Mouse (Mus musculus) forebrain, embryonic 16.5 days (tissue): Measurements from ENCODE around the gene March4. TPM values are rescaled to one million over a fixed set of nuclear protein-coding genes. Genes with fewer than 3 reads are reported as not detected.

Source experiments
- ATAC-seq: fragments of 200-750 bp; cut with Nextera tagmentation; 2 replicates; pipeline ENCODE4 v1.8.0; 2017; ENCODE audit warnings: mild to moderate bottlenecking, moderate library complexity
- H3K27ac ChIP-seq: fragments of 300-500 bp; sonication (generic); 2 replicates; pipeline ENCODE4 v1.5.1; 2014; ENCODE audit warnings: low read length, control low read depth
- H3K27me3 ChIP-seq: fragments of 300-500 bp; sonication (generic); replicated peaks from 2 replicates; pipeline ENCODE4 v1.6.1; 2014; ENCODE audit warnings: low read length; ENCODE audit not compliant: control insufficient read depth, insufficient read depth
- H3K36me3 ChIP-seq: fragments of 300-500 bp; sonication (generic); 2 replicates; pipeline ENCODE4 v1.6.1; 2014; ENCODE audit not compliant: control insufficient read depth, insufficient read depth
- H3K4me1 ChIP-seq: fragments of 300-500 bp; sonication (generic); replicated peaks from 2 replicates; pipeline ENCODE4 v1.6.1; 2014; ENCODE audit warnings: low read length; ENCODE audit not compliant: control insufficient read depth, insufficient read depth
- H3K4me2 ChIP-seq: fragments of 300-500 bp; sonication (generic); 2 replicates; pipeline ENCODE4 v1.6.1; 2014; ENCODE audit warnings: mild to moderate bottlenecking, low read length, control low read depth
- H3K4me3 ChIP-seq: fragments of 300-500 bp; sonication (generic); replicated peaks from 2 replicates; pipeline ENCODE4 v1.5.1; 2014; ENCODE audit warnings: mild to moderate bottlenecking, low read length, control low read depth
- H3K9ac ChIP-seq: fragments of 300-500 bp; sonication (generic); replicated peaks from 2 replicates; pipeline ENCODE4 v1.6.1; 2014; ENCODE audit warnings: low read depth, low read length, control low read depth
- H3K9me3 ChIP-seq: fragments of 300-500 bp; sonication (generic); 2 replicates; pipeline ENCODE4 v1.6.1; 2016; ENCODE audit warnings: low read length; ENCODE audit not compliant: control insufficient read depth
- WGBS: fragments of 180-500 bp; shearing (Covaris S2); extraction: QIAGEN DNeasy Blood & Tissue Kit; methylation state at CpG from one replicate; pipeline ENCODE4 v1.1.7; 2014; 5-methylcytosine and 5-hydroxymethylcytosine counted together
- polyA plus RNA-seq: library from polyadenylated mRNA; unstranded; fragments of >200 nt; fragmentation: Nextera tagmentation; extraction: Ambion mirVana; gene quantifications from 2 replicates; pipeline ENCODE4 v1.2.1, GENCODE M21; 2015

Gene March4
- polyA plus RNA-seq, 1 experiment from 2014 or later, result 7.7 TPM

DNA sequence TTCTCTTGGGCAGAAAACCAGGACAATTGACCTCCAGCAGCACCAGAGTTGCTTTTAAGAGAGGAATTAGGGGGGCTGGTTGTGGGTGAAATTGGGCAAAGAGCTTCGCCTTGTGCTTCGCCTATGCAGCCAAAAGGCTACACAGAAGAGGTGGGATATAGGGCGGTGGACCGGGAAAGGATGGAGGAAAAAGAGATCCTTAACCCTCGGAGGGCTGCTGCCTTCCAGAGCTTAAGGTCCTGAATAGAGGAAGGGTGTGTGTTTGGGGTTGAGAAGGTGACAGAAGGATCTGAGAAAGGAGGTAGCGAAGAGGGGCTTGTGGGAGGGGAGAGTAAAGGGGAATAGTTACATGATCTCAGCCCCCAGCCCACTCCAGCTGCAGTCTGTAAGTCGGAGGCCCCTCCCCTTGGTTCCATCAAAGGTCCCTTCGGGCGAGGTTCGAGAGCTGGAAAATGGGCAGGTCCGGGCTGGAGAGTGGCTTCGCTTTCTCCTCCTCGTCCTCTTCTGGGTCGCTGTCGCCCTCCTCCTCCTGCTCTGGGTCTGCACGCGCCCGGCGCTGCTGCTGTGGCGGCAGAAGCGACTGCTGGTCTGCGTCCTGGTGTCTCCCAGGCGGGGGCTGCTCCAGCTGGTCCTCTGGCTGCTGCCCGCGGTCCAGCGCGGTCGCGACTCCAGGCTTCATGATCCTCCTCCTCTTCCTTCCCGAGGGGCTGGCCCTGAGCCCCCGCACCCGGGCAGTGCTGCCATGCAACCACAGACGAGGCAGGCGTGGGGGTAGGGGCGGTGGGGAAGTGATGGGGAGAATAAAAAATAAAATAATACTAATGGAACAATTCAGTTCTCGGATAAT is 782 bp downstream of the March4 start:
- ATAC-seq, result peak; percentile 51
- Histone ChIP-seq H3K9me3 (no peaks in the 10 kb centered on the region), H3K27me3 (no peaks in the 10 kb centered on the region), H3K36me3 (no peaks in the 10 kb centered on the region), H3K27ac (peak overlapping the region; percentile 85), H3K9ac (peak overlapping the region; percentile 79), H3K4me1 (peaks cover 12% of the 10 kb centered on the region), H3K4me2 (peak overlapping the region; percentile 72), H3K4me3 (peak overlapping the region; percentile 70)
- WGBS, result 2% methylated on average over 35 of the region's 36 CpGs

- no peaks in the 10 kb centered on the region for H3K27me3 ChIP-seq
- H3K9me3 ChIP-seq, result no peaks in the 10 kb centered on the region
- peak overlapping the region; percentile 72 for H3K4me2 ChIP-seq
- H3K36me3 ChIP-seq, result no peaks in the 10 kb centered on the region
- H3K4me1 ChIP-seq, result peaks cover 12% of the 10 kb centered on the region
- peak overlapping the region; percentile 70 for H3K4me3 ChIP-seq
- 0 out of 2 replicates have a peak overlapping the region, but pooled peaks have one; percentile 16 for H3K9ac ChIP-seq
- 0 out of 2 replicates have a peak overlapping the region, but pooled peaks have one; percentile 2 for H3K27ac ChIP-seq
- ATAC-seq, result no peak
Measured at GRCm38 (mm10) chr1:72533439-72533838, 3.3 kb downstream of the March4 start.

GRCm38 (mm10) chr1:72532926-72533325 is 3.8 kb downstream of the March4 start:
- H3K4me3 ChIP-seq, result peak overlapping the region; percentile 70
- ATAC-seq, result no peak
- no peaks in the 10 kb centered on the region for H3K36me3 ChIP-seq
- H3K4me1 ChIP-seq, result peaks cover 12% of the 10 kb centered on the region
- WGBS, result 61% methylated on average over 5 of the region's 5 CpGs
- H3K27ac ChIP-seq, result 0 out of 2 replicates have a peak overlapping the region, but pooled peaks have one; percentile 2
- H3K9ac ChIP-seq, result no peak overlapping the region
- no peaks in the 10 kb centered on the region for H3K27me3 ChIP-seq
- H3K9me3 ChIP-seq, result no peaks in the 10 kb centered on the region
- H3K4me2 ChIP-seq, result peak overlapping the region; percentile 72

- no peaks in the 10 kb centered on the region for H3K36me3 ChIP-seq
- H3K4me3 ChIP-seq, result no peak overlapping the region
- no peak overlapping the region for H3K9ac ChIP-seq
- peak overlapping the region; percentile 17; the same call in 1 of the 2 replicates for H3K4me2 ChIP-seq
- no peaks in the 10 kb centered on the region for H3K9me3 ChIP-seq
- peaks cover 7% of the 10 kb centered on the region for H3K4me1 ChIP-seq
- H3K27ac ChIP-seq, result no peak overlapping the region
- no peaks in the 10 kb centered on the region for H3K27me3 ChIP-seq
- ATAC-seq, result no peak
- WGBS, result 64% methylated on average over 8 of the region's 8 CpGs
Measured at GRCm38 (mm10) chr1:72530516-72531196, 6.1 kb downstream of the March4 start.

GRCm38 (mm10) chr1:72529192-72529591 is 7.5 kb downstream of the March4 start:
- H3K9ac ChIP-seq, result no peak overlapping the region
- H3K9me3 ChIP-seq, result no peaks in the 10 kb centered on the region
- no peaks in the 10 kb centered on the region for H3K36me3 ChIP-seq
- no peaks in the 10 kb centered on the region for H3K27me3 ChIP-seq
- H3K4me3 ChIP-seq, result no peak overlapping the region
- H3K4me1 ChIP-seq, result 0 out of 2 replicates have a peak, but pooled peaks cover 2% of the 10 kb centered on the region
- H3K4me2 ChIP-seq, result no peak overlapping the region
- ATAC-seq, result no peak
- no peak overlapping the region for H3K27ac ChIP-seq
- WGBS, result 87% methylated on average over 4 of the region's 4 CpGs

GRCm38 (mm10) chr1:72523601-72524000 is 13.1 kb downstream of the March4 start:
- Histone ChIP-seq H3K9ac (no peak overlapping the region), H3K9me3 (no peaks in the 10 kb centered on the region), H3K27me3 (no peaks in the 10 kb centered on the region), H3K4me3 (no peak overlapping the region), H3K4me1 (no peaks in the 10 kb centered on the region), H3K4me2 (no peak overlapping the region), H3K27ac (no peak overlapping the region), H3K36me3 (no peaks in the 10 kb centered on the region)
- 52% methylated on average over 6 of the region's 6 CpGs for WGBS
- no peak for ATAC-seq

DNA sequence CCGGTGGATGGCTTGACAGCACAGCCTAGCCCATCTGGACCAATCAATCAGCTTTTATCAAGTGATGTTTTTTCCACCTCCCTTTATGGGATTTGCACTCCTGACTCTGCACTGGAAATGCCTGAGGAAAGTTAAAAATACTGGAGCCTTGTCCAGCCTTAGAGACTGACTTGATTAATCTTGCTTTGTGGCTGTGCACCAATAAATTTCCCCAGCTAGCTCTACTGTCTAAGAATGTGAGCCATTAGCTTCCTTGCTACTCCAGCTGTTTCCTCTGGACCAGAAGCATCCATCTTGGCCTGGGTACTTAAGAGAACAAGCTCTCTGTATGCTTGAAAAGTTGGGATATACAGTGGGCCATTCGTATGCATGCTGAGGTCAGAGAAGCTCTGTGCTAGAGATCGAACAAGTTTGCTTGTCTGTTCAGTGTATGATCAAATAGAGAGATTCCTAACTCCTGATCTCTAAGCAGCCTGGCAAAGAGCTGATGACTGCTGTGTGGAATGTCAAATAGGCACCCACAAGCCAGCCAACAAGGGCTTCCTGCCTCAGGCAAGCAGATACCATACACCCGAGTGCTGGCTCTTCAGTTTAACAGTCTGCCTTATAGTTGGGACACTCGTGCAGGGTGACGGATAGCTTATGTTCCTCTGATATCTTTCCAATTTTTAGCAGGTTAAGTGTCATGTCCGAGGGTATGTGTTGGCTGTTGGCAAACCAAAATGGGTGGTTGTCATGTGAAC is 25.8 kb downstream of the March4 start:
- WGBS, result 74% methylated on average over 7 of the region's 7 CpGs
- no peaks in the 10 kb centered on the region for H3K9me3 ChIP-seq
- ATAC-seq, result no peak

DNA sequence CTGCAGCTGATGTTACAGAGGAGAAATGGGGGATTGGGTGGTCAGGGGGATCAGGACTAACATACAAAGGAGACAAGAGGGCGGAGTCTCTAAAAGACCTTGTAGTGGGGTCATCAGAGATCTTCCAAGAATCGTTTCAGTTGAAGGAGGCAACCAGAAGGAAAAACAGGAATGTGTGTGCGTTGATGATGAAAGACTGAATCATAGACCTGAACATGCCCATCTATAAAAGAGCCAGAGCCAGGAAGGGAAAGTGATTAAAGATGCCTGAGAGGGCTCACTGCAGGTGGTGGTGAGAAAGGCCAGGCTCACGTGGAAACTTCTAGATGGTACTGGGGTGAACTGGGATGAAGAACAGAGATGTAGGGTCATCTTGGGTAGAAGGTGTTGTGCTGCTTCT is 27.2 kb downstream of the March4 start:
- Histone ChIP-seq H3K9me3 (no peaks in the 10 kb centered on the region), H3K4me1 (no peaks in the 10 kb centered on the region; the same call in 1 of the 2 replicates), H3K27me3 (no peaks in the 10 kb centered on the region), H3K36me3 (no peaks in the 10 kb centered on the region), H3K4me2 (no peak overlapping the region), H3K27ac (no peak overlapping the region), H3K4me3 (no peak overlapping the region), H3K9ac (no peak overlapping the region)
- 80% methylated on average over 4 of the region's 4 CpGs for WGBS
- ATAC-seq, result no peak

More for the DNA sequence above, 25.8 kb downstream of the March4 start:
- Histone ChIP-seq H3K4me1 (no peaks in the 10 kb centered on the region; the same call in 1 of the 2 replicates), H3K36me3 (no peaks in the 10 kb centered on the region), H3K9ac (no peak overlapping the region), H3K4me3 (no peak overlapping the region), H3K27me3 (no peaks in the 10 kb centered on the region), H3K27ac (no peak overlapping the region), H3K4me2 (no peak overlapping the region)

- H3K9me3 ChIP-seq, result no peaks in the 10 kb centered on the region
- H3K4me2 ChIP-seq, result no peak overlapping the region
- H3K4me3 ChIP-seq, result no peak overlapping the region
- no peaks in the 10 kb centered on the region for H3K36me3 ChIP-seq
- H3K9ac ChIP-seq, result no peak overlapping the region
- H3K27ac ChIP-seq, result no peak overlapping the region
- H3K4me1 ChIP-seq, result no peaks in the 10 kb centered on the region; the same call in 1 of the 2 replicates
- 69% methylated on average over 2 of the region's 2 CpGs for WGBS
- H3K27me3 ChIP-seq, result no peaks in the 10 kb centered on the region
- ATAC-seq, result no peak
Measured at GRCm38 (mm10) chr1:72507670-72508069, 29.1 kb downstream of the March4 start.
